Mouse (Mus musculus) bone marrow macrophage, adult 2 months (primary cell): ENCODE measurements around the gene Hist1h2bj.

Experiments
- CTCF ChIP-seq: IDR thresholded peaks from 2 replicates; pipeline ENCODE4 v1.5.1; 2012; ENCODE audit warnings: low read depth, mild to moderate bottlenecking, low read length, moderate library complexity
- POLR2A ChIP-seq: IDR thresholded peaks from 2 replicates; pipeline ENCODE4 v1.6.1; 2012; ENCODE audit warnings: mild to moderate bottlenecking, low read depth, low read length, borderline replicate concordance

DNA sequence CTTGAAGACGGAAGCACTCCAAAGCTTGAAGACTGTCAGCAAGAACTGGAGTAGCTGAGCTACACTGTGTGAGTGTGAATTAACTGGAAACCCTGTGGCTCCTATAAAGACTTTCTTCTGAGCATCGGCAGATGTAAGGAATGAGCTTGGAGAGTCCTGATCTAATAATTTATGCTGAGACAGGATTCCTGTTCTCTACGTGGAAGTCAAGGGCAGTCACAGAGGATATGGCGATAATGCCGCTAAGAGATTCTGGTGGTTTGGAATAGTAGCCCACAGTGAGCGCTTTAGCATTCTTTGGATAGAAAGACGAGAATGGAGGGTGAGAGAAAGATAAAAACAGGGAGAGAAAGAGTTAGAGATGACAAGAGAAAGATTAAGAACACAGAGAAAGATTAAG lies 35.1 kb upstream of the Hist1h2bj start:
- TF ChIP-seq CTCF (no peak), POLR2A (no peak)
